Mouse (Mus musculus) thymus, postnatal 0 days (tissue): ENCODE measurements around the gene Gm21882. TPM values are rescaled to one million over a fixed set of nuclear protein-coding genes. Genes with fewer than 3 reads are reported as not detected.
"Not testable (repeated sequence)": the region's sequence is repeated elsewhere in the genome, so short reads cannot be mapped to it uniquely, and the experiment has no call there.

Experiments used
- DNase-seq: peaks from one replicate; pipeline ENCODE4 v3.0.0-alpha.2; 2015; ENCODE audit warnings: low spot score
- polyA plus RNA-seq: library from polyadenylated mRNA; unstranded; fragments of >200 nt; fragmentation: Nextera tagmentation; extraction: Ambion mirVana; gene quantifications from 2 replicates; pipeline ENCODE4 v1.2.1, GENCODE M21; 2015

Gm21882 gene
- not detected in 2 replicates for polyA plus RNA-seq

GRCm38 (mm10) chrY:40381423-40381822, at the start of gene Gm21882:
Gene Gm21882, minus strand, starts transcription at chrY:40381523.
- not testable (repeated sequence) for DNase-seq

Other genes starting within 250 kb of the Gm21882 start
- not detected in 2 replicates for gene Gm21865, start 64.6 kb downstream of the Gm21882 start, polyA plus RNA-seq